Mouse (Mus musculus): ENCODE data around the gene Wdpcp.
"Not testable (repeated sequence)": the region's sequence is repeated elsewhere in the genome, so short reads cannot be mapped to it uniquely, and the experiment has no call there.

The Wdpcp gene

GRCm38 (mm10) chr11:21571700-21572381 lies at the start of gene Wdpcp, which contains the start of gene Mdh1:
TSS of gene Wdpcp (plus strand) at chr11:21572235.
TSS of gene Mdh1 (minus strand) at chr11:21572367.
- peak; percentile 96 for DNase-seq

- no peak for DNase-seq
Observed at GRCm38 (mm10) chr11:21528676-21529394, 43.2 kb upstream of the Wdpcp start.

- DNase-seq, result not testable (repeated sequence)
Observed at GRCm38 (mm10) chr11:21530856-21531255, 41.2 kb upstream of the Wdpcp start.

- no peak for DNase-seq
Observed at GRCm38 (mm10) chr11:21540072-21540471, 32.0 kb upstream of the Wdpcp start.

- DNase-seq, result no peak
Observed at GRCm38 (mm10) chr11:21540622-21541021, 31.4 kb upstream of the Wdpcp start.

- no peak for DNase-seq
Observed at GRCm38 (mm10) chr11:21542731-21543130, 29.3 kb upstream of the Wdpcp start.

- DNase-seq, result no peak
Observed at GRCm38 (mm10) chr11:21545021-21545420, 27.0 kb upstream of the Wdpcp start.

- DNase-seq, result no peak
Observed at GRCm38 (mm10) chr11:21545951-21546350, 26.1 kb upstream of the Wdpcp start.

- DNase-seq, result no peak
Observed at GRCm38 (mm10) chr11:21546671-21547070, 25.4 kb upstream of the Wdpcp start.

GRCm38 (mm10) chr11:21547518-21547917 lies 24.5 kb upstream of the Wdpcp start:
- DNase-seq, result no peak

GRCm38 (mm10) chr11:21549052-21549451 lies 23.0 kb upstream of the Wdpcp start:
- no peak for DNase-seq

- DNase-seq, result no peak
Observed at GRCm38 (mm10) chr11:21549754-21550153, 22.3 kb upstream of the Wdpcp start.

- DNase-seq, result no peak
Observed at GRCm38 (mm10) chr11:21550222-21551173, 21.5 kb upstream of the Wdpcp start.

GRCm38 (mm10) chr11:21552049-21552448 lies 20.0 kb upstream of the Wdpcp start:
- DNase-seq, result no peak

- no peak for DNase-seq
Observed at GRCm38 (mm10) chr11:21559727-21560126, 12.3 kb upstream of the Wdpcp start.

- no peak for DNase-seq
Observed at GRCm38 (mm10) chr11:21561347-21561746, 10.7 kb upstream of the Wdpcp start.

- peak; percentile 43 for DNase-seq
Observed at GRCm38 (mm10) chr11:21563617-21564325, 8.3 kb upstream of the Wdpcp start.

GRCm38 (mm10) chr11:21564681-21565405 lies 7.2 kb upstream of the Wdpcp start:
- DNase-seq, result no peak

GRCm38 (mm10) chr11:21566934-21567333 lies 5.1 kb upstream of the Wdpcp start:
- no peak for DNase-seq

GRCm38 (mm10) chr11:21567733-21568132 lies 4.3 kb upstream of the Wdpcp start:
- no peak for DNase-seq

GRCm38 (mm10) chr11:21569002-21569401 lies 3.0 kb upstream of the Wdpcp start:
- no peak for DNase-seq

All from kidney, postnatal 10 days (tissue).